Mouse (Mus musculus): ENCODE data around the gene Trp53rka.
"Not testable (repeated sequence)": the region's sequence is repeated elsewhere in the genome, so short reads cannot be mapped to it uniquely, and the experiment has no call there.

Trp53rka gene

DNA sequence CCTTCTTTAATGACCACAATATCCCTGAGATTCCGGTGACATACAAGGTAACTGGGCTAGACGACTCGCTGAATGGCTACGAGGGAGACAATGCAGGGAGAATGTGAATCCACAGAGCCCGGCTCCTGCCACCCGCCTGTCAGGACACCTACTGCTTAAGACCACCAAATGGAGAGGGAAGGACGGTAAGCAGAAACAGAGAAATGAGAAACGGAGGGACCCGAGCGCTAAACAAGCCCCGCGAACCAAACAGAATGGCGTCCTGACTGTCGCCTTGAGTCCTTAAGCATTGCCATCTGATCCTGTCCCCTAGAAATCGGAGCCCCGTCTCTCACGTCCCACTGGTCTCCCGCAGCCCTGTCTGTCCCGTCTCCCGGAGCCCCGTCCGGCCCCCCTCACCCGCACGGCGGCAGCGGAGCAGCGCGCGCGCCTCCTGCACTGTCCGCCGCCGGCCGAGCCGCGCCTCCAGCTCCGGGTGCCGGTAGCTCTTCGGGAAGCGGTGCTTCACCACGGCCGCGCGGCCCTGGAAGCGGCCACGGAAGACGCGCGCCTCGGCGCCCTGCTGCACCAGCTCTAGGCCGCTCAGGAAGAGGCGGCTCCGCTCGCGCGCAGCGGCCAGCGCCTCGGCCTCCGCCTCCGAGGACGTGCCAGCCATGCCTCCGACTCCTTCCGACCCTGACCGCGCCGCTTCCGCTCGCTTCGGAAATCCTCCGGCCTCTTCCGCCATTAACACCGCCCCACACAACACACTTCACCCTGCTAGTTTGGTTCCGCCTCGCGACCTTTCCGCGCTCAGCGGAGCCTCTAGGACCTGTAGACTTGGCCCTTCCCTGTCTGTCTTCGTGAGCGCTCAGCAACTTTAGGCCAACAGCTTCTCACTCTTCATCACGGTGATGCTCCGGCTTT, at the start of gene Trp53rka:
TSS of gene Trp53rka (minus strand) at position 677 of the 906 bp plus-strand sequence.
- DNase-seq (ENCODE audit: low spot score) = no peak

GRCm38 (mm10) chr2:165540975-165541374, 47.9 kb upstream of the Trp53rka start:
- no peak for DNase-seq (ENCODE audit: low spot score)

DNA sequence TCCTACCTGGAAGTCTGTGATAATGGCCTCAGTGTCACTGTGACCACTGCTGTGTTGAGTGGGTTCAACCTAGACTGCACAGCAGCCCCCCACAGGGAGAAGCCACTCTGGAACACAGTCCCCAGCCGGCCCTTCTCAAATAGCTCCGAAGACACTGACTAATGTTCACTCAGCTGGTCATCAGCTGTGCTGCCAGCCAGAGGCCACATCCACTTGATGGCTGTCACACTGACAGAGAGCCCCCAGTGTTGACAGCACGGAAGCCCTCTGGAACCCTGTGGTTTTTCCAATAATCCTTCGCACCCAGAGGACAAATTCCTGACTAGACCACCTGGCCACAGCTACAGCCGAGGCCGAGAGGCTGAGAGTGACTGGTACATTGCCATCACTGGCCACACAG, 40.7 kb upstream of the Trp53rka start:
- no peak for DNase-seq (ENCODE audit: low spot score)

DNA sequence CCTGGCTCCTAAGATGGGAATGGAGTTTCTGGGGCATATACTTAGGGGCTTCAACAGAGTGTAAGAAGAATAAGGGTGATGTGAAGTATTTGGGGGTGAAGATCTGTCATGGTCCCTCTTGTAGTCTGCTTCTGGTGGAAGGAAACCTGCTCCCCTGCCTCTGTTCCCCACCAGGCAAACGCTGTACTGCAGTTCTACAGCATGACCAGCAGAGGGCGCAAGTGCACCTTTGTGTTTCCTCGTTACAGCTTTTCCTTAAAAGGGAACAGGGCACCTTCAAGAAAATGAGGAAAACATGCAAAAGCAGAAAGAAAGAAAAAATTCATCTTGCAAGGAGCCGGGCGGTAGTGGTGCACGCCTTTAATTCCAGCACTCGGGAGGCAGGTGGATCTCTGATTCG, 36.0 kb upstream of the Trp53rka start:
- no peak for DNase-seq (ENCODE audit: low spot score)

GRCm38 (mm10) chr2:165525609-165526008, 32.5 kb upstream of the Trp53rka start:
- no peak for DNase-seq (ENCODE audit: low spot score)

DNA sequence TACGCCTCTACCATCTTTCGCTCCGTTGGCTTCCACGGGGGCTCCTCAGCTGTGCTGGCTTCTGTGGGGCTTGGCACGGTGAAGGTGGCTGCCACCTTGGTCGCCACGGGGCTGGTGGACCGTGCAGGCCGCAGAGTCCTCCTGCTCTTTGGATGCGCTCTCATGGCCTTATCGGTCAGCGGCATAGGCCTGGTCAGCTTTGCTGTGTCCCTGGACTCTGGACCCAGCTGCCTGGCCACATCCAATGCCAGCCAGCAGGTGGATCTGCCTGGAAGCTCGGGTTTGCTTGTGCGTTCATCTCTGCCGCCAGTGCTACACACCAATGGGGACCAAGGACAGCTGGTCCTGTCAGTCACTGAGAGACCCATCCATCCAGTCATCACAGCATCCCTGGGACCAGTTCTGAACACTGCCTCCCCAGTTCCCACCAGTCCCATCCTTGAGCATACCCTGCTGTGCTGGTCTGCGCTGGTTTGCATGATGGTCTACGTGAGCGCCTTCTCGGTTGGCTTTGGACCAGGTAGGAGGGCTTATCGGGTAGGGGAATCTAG, 22.1 kb upstream of the Trp53rka start:
- DNase-seq (ENCODE audit: low spot score) = no peak

GRCm38 (mm10) chr2:165512870-165513600, 19.9 kb upstream of the Trp53rka start:
- DNase-seq (ENCODE audit: low spot score) = no peak

- no peak for DNase-seq (ENCODE audit: low spot score)
These were observed 19.3 kb upstream of the Trp53rka start for GRCm38 (mm10) chr2:165512426-165512825.

- DNase-seq (ENCODE audit: low spot score) = not testable (repeated sequence)
These were observed 18.4 kb upstream of the Trp53rka start for GRCm38 (mm10) chr2:165511530-165511929.

DNA sequence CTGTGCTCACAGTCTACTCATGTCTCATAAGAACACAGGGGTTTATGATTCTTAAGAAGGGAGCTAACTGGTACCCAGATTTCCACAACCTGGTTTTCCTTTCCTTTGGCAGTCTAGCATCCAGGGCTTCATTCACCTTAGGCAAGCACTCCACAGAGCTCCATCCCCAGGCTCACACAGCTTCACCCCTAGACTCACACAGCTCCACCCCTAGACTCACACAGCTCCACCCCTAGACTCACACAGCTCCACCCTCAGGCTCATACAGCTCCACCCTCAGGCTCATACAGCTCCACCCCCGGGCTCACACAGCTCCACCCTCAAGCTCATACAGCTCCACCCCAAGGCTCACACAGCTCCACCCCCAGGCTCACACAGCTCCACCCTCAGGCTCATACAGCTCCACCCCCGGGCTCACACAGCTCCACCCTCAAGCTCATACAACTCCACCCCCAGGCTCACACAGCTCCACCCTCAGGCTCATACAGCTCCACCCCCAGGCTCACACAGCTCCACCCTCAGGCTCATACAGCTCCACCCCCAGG, 17.9 kb upstream of the Trp53rka start:
- not testable (repeated sequence) for DNase-seq (ENCODE audit: low spot score)

DNA sequence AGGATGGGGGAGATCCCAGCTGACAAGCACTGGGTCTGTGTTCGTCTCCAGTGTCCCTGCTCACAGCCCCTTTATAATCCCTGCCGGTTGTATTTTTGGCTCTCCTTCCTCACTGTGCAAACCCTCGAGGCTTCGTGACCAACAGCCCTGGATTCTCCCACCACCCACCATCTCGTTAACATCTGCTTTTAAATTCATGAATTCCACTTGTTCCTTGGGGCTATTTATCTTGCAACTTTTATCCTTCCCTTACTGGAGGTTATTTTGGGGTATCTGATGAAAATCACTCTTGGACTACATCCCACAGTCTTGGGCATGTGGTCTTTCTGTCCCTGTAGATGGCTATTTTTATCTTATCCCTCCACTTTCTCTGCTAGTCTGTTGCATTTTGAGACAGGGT, 17.3 kb upstream of the Trp53rka start:
- DNase-seq (ENCODE audit: low spot score) = no peak

DNA sequence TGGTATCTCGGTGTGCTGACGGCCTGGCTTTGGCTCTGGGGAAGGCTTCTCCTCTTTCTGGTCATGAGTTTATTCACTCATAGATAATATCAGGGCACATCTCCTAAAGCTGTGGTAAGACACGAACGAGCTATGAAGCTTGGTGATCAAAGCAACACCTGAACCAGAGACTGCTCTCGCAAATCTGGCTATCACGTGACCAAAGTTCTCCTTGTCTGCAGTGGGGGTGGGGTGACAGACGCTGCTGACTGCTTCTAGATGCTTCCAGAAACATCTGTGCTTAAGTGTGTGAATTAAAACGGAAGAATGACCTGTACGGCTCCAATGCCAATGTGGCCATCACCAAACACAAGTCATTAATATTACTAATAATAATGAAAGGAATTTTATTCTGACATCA, 16.6 kb upstream of the Trp53rka start:
- no peak for DNase-seq (ENCODE audit: low spot score)

DNA sequence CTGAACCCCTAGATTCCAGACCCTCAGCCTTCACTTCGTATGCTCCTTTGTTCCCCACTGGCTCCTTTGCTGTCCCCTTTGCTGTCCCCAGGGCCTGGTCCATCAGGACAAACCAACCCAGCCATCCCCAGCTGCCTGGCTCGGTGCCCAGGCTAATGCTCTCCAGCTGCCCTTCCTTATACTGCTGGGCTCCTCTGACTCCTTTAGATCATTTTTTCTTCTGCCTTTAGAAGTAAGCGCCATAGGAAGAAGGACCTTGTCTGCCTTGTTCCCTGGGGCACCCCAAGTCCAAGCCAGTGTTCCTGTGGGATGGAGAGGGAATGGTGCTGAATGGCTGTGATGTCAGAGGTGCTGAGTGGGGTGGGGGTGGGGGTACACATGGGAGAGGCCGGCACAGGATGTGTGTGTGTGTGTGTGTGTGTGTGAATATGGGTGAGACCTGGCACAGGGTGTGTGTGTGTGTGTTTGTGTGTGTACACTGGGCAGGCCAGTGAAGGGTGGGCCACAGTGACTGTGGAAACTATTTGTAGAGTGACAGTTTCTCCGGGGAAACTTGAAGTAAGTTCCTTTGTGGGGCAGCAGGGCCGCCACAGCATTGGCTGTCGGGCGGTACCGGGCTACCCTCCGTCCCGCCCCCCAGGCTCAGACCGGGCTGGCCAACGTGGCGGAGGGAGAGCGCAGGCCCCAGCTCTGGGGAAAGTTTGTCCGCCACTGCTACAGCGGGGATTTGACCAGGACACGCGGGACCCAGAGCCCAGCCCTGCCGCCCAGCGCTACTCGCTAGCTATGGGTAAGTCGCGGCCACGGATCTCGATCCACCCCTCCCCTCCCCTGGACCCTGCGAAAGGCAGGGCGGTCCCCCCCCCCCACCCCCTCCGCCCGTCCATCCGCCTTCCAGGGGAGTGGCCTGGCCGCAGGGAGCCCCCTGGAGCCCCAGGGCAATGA, 10.4 kb upstream of the Trp53rka start, which contains the start of gene Slc2a10:
TSS of gene Slc2a10 (plus strand) at position 529 of the 945 bp plus-strand sequence.
- DNase-seq (ENCODE audit: low spot score) = no peak

DNA sequence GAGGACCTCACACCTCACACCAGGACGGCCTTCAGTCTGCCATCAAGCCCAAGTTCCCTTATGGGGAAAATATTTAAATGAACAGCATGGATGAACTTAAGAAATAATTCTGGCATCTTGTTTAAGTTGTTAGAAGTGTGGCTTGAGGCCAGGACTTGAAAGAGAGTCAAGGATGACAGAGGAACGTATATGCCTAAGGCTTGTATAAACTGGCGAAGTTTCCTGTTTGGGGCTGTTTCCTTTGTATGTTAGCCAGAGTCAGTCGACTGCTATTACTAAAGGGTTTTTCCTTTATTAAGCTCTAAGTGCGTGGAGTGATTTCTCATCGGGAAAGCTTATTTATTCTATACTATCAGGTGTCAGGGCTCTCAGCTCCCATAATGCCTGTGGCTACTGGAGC, 5.7 kb upstream of the Trp53rka start:
- no peak for DNase-seq (ENCODE audit: low spot score)

- DNase-seq (ENCODE audit: low spot score) = no peak
These were observed 4.7 kb upstream of the Trp53rka start for GRCm38 (mm10) chr2:165497706-165498275.

- DNase-seq (ENCODE audit: low spot score) = no peak
These were observed 3.1 kb upstream of the Trp53rka start for GRCm38 (mm10) chr2:165496251-165496650.

DNA sequence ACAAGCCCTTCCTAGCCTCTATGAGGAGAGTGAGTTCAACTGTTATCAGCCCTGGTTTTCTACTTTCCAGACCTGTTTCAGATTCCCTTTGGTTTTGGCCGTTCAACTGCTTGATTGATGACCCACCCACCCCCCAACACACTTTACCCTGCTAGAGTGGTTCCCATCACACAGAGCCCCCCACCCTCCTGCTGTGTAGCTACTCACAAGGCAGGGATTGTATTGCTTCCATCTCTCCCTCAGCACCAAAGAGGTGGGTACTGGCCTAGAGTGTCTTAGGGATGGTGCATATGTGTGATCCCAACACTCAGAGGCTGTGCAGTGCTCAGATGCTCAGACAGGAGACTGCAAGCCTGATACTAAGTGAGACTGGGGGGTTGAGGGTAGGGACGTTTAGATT, 1.4 kb upstream of the Trp53rka start:
- no peak for DNase-seq (ENCODE audit: low spot score)

GRCm38 (mm10) chr2:165493587-165494210, 575 bp upstream of the Trp53rka start:
- no peak for DNase-seq (ENCODE audit: low spot score)

GRCm38 (mm10) chr2:165486881-165487535, 6.1 kb downstream of the Trp53rka start:
- DNase-seq (ENCODE audit: low spot score) = no peak

- no peak for DNase-seq (ENCODE audit: low spot score)
These were observed 6.7 kb downstream of the Trp53rka start for GRCm38 (mm10) chr2:165486401-165486800.

Data from layer of hippocampus, adult 9-10 months (tissue).